Mouse (Mus musculus) MEL (cell line): ENCODE results near the gene Gga3. TPM values are rescaled to one million over a fixed set of nuclear protein-coding genes. Genes with fewer than 3 reads are reported as not detected.

Experiments
- DNase-seq: peaks from one replicate; pipeline ENCODE4 v3.0.0; 2011; ENCODE audit warnings: low read depth, low spot score
- H3K27ac ChIP-seq: 2 replicates; pipeline ENCODE4 v1.5.1; 2012; ENCODE audit warnings: low read depth, mild to moderate bottlenecking, control low read depth, low read length, moderate library complexity; ENCODE audit not compliant: control insufficient read depth
- H3K27me3 ChIP-seq, 2 experiments: fragments of 150-350 bp in 1 of 2; sonication (generic) in 1 of 2; 2 replicates each; pipeline ENCODE4 v1.6.1; 2012; ENCODE audit warnings: low read length in 2 of 2, mild to moderate bottlenecking in 2 of 2, improper control_type of control experiment in 1 of 2, moderate library complexity in 1 of 2; ENCODE audit not compliant: insufficient read depth in 2 of 2, control insufficient read depth in 1 of 2
- H3K36me3 ChIP-seq, 2 experiments: 2 replicates each; pipeline ENCODE4 v1.6.1; 2012 to 2014; ENCODE audit warnings: low read length in 2 of 2, improper control_type of control experiment in 1 of 2, inconsistent platforms in 1 of 2, mild to moderate bottlenecking in 1 of 2; ENCODE audit not compliant: insufficient read depth in 2 of 2, control insufficient read depth in 1 of 2
- H3K4me1 ChIP-seq, 2 experiments: fragments of 150-350 bp in 1 of 2; sonication (generic) in 1 of 2; 2 replicates each; pipeline ENCODE4 v1.6.1; 2012; ENCODE audit warnings: low read length in 2 of 2, improper control_type of control experiment in 1 of 2, mild to moderate bottlenecking in 1 of 2; ENCODE audit not compliant: insufficient read depth in 2 of 2, control insufficient read depth in 1 of 2
- H3K4me3 ChIP-seq, 2 experiments: fragments of 150-350 bp in 1 of 2; sonication (generic) in 1 of 2; 2 replicates each; pipeline ENCODE4 v1.5.1; 2012; ENCODE audit warnings: low read depth in 2 of 2, low read length in 2 of 2, mild to moderate bottlenecking in 2 of 2, moderate library complexity in 2 of 2, control low read depth in 1 of 2, improper control_type of control experiment in 1 of 2; ENCODE audit not compliant: control insufficient read depth in 1 of 2, insufficient read depth in 1 of 2
- H3K79me2 ChIP-seq: 2 replicates; pipeline ENCODE4 v1.6.1; 2012; ENCODE audit warnings: mild to moderate bottlenecking, low read length, moderate library complexity; ENCODE audit not compliant: control insufficient read depth, poor library complexity, insufficient read depth
- H3K9ac ChIP-seq: 2 replicates; pipeline ENCODE4 v1.6.1; 2012; ENCODE audit warnings: low read depth, mild to moderate bottlenecking, control low read depth, low read length, moderate library complexity; ENCODE audit not compliant: control insufficient read depth, poor library complexity, severe bottlenecking
- H3K9me3 ChIP-seq: fragments of 150-350 bp; sonication (generic); replicated peaks from 2 replicates; pipeline ENCODE4 v1.6.1; 2012; ENCODE audit warnings: mild to moderate bottlenecking, low read length, improper control_type of control experiment, moderate library complexity; ENCODE audit not compliant: insufficient read depth
- CHD1 ChIP-seq: IDR thresholded peaks from 2 replicates; pipeline ENCODE4 v1.6.1; 2012; ENCODE audit warnings: low read depth, mild to moderate bottlenecking, inconsistent platforms, low read length, improper control_type of control experiment
- CTCF ChIP-seq, 3 experiments: IDR thresholded peaks in 2 of 3; conservative IDR thresholded peaks in 1 of 3; 2 replicates each; pipeline ENCODE4 v1.5.1; 2011 to 2012; ENCODE audit warnings: low read length in 3 of 3, low read depth in 2 of 3, mild to moderate bottlenecking in 2 of 3, improper control_type of control experiment in 1 of 3, inconsistent platforms in 1 of 3, mixed read lengths in 1 of 3, moderate library complexity in 1 of 3; ENCODE audit not compliant: control insufficient read depth in 1 of 3, insufficient read depth in 1 of 3, poor library complexity in 1 of 3, severe bottlenecking in 1 of 3
- EP300 ChIP-seq, 2 experiments: IDR thresholded peaks; 2 replicates each; pipeline ENCODE4 v1.6.1; 2011; ENCODE audit warnings: improper control_type of control experiment in 2 of 2, low read length in 2 of 2, low read depth in 1 of 2, mild to moderate bottlenecking in 1 of 2
- GABPA ChIP-seq: IDR thresholded peaks from 2 replicates; pipeline ENCODE4 v1.6.1; 2012; ENCODE audit warnings: low read depth, mild to moderate bottlenecking, inconsistent platforms, low read length, improper control_type of control experiment, moderate library complexity
- GATA1 ChIP-seq: IDR thresholded peaks from 2 replicates; pipeline ENCODE4 v1.6.1; 2011; ENCODE audit warnings: low read depth, low read length, improper control_type of control experiment
- MAFK ChIP-seq: IDR thresholded peaks from 2 replicates; pipeline ENCODE4 v1.6.1; 2011; ENCODE audit warnings: low read depth, mild to moderate bottlenecking, low read length, improper control_type of control experiment, borderline replicate concordance
- MAX ChIP-seq: IDR thresholded peaks from 2 replicates; pipeline ENCODE4 v1.6.1; 2011; ENCODE audit warnings: low read length, improper control_type of control experiment
- MXI1 ChIP-seq: IDR thresholded peaks from 2 replicates; pipeline ENCODE4 v1.6.1; 2011; ENCODE audit warnings: mild to moderate bottlenecking, low read depth, low read length, improper control_type of control experiment
- POLR2AphosphoS2 ChIP-seq: IDR thresholded peaks from 2 replicates; pipeline ENCODE4 v1.6.1; 2011; ENCODE audit warnings: low read length, improper control_type of control experiment
- POLR2AphosphoS5 ChIP-seq: IDR thresholded peaks from 2 replicates; pipeline ENCODE4 v1.6.1; 2012; ENCODE audit warnings: low read depth, borderline replicate concordance, mild to moderate bottlenecking, inconsistent platforms, low read length, moderate library complexity, mixed read lengths
- RAD21 ChIP-seq: IDR thresholded peaks from 2 replicates; pipeline ENCODE4 v1.6.1; 2011; ENCODE audit warnings: mild to moderate bottlenecking, low read depth, low read length, improper control_type of control experiment
- RCOR1 ChIP-seq: IDR thresholded peaks from 2 replicates; pipeline ENCODE4 v1.6.1; 2012; ENCODE audit warnings: low read depth, mild to moderate bottlenecking, inconsistent platforms, low read length, improper control_type of control experiment
- SIN3A ChIP-seq: IDR thresholded peaks from 2 replicates; pipeline ENCODE4 v1.6.1; 2012; ENCODE audit warnings: low read length, improper control_type of control experiment, inconsistent platforms
- SMC3 ChIP-seq: IDR thresholded peaks from 2 replicates; pipeline ENCODE4 v1.6.1; 2011; ENCODE audit warnings: low read depth, low read length, improper control_type of control experiment
- TBP ChIP-seq: IDR thresholded peaks from 2 replicates; pipeline ENCODE4 v1.8.0; 2011; ENCODE audit warnings: low read depth, low read length, improper control_type of control experiment
- USF2 ChIP-seq, 2 experiments: IDR thresholded peaks; 2 replicates each; pipeline ENCODE4 v1.6.1; 2011 to 2012; ENCODE audit warnings: improper control_type of control experiment in 2 of 2, low read length in 2 of 2, borderline replicate concordance in 1 of 2, inconsistent platforms in 1 of 2, low read depth in 1 of 2, mild to moderate bottlenecking in 1 of 2; ENCODE audit not compliant: insufficient read depth in 1 of 2
- ZC3H11A ChIP-seq: IDR thresholded peaks from 2 replicates; pipeline ENCODE4 v1.6.1; 2012; ENCODE audit warnings: low read depth, mild to moderate bottlenecking, inconsistent platforms, low read length, improper control_type of control experiment
- ZKSCAN1 ChIP-seq: IDR thresholded peaks from 2 replicates; pipeline ENCODE4 v1.6.1; 2012; ENCODE audit warnings: low read depth, mild to moderate bottlenecking, inconsistent platforms, low read length, improper control_type of control experiment, moderate library complexity
- ZMIZ1 ChIP-seq: IDR thresholded peaks from 2 replicates; pipeline ENCODE4 v1.6.1; 2012; ENCODE audit warnings: low read depth, mild to moderate bottlenecking, inconsistent platforms, low read length, improper control_type of control experiment, moderate library complexity
- ZNF384 ChIP-seq: IDR thresholded peaks from 2 replicates; pipeline ENCODE4 v1.6.1; 2012; ENCODE audit warnings: low read depth, mild to moderate bottlenecking, inconsistent platforms, low read length, improper control_type of control experiment
- polyA plus RNA-seq, 2 experiments: library from polyadenylated mRNA; stranded (reverse) in 1 of 2; unstranded in 1 of 2; fragments of >175 nt in 1 of 2; fragments of >200 nt in 1 of 2; gene quantifications; 2 replicates each; pipeline versions ENCODE4 v1.2.1 to v1.2.4; 2012; ENCODE audit warnings: low replicate concordance in 2 of 2, low read depth in 1 of 2; ENCODE audit not compliant: insufficient read length in 2 of 2, insufficient read depth in 1 of 2, missing spikeins in 1 of 2
- total RNA-seq: library from RNA; depleted of rRNA; stranded (reverse); fragments of 300-350 nt; gene quantifications from 2 replicates; pipeline ENCODE4 v1.2.3, GENCODE M21; 2012

Gene Gga3
- total and polyA plus RNA-seq, 3 experiments: 28.6 to 59.9 TPM; not detected in 1

- Histone ChIP-seq H3K4me3 (no peak overlapping the region), H3K9me3 (no peaks in the 10 kb centered on the region), H3K4me1 (peaks cover 3 to 21% of the 10 kb centered on the region in 2 experiments), H3K27ac (no peak overlapping the region), H3K79me2 (no peaks in the 10 kb centered on the region; the same call in 1 of the 2 replicates), H3K36me3 (peaks cover 0 to 3% of the 10 kb centered on the region in 2 experiments; a peak in 2 of 4 replicates), H3K27me3 (no peaks in the 10 kb centered on the region), H3K9ac (no peak overlapping the region)
- no peak for TF ChIP-seq ZNF384
- no peak for TF ChIP-seq SMC3
- no peak for TF ChIP-seq EP300 (IDR thresholded peaks at IDR 0.05; ENCODE audit: low read depth in 1 of 2, low read length in 2 of 2)
- no peak for TF ChIP-seq CHD1
- no peak for TF ChIP-seq POLR2AphosphoS5
- no peak for TF ChIP-seq MAFK
- TF ChIP-seq SIN3A: no peak
- TF ChIP-seq ZKSCAN1: no peak
- TF ChIP-seq MAX: no peak
- no peak for TF ChIP-seq RAD21
- TF ChIP-seq CTCF (IDR thresholded peaks at IDR 0.05 in 2 of 3, conservative IDR thresholded peaks at IDR 0.05 in 1 of 3; ENCODE audit: control insufficient read depth in 1 of 3, insufficient read depth in 1 of 3, low read depth in 2 of 3, low read length in 3 of 3, poor library complexity in 1 of 3, severe bottlenecking in 1 of 3): no peak
- no peak for TF ChIP-seq RCOR1
- no peak for TF ChIP-seq MXI1
- TF ChIP-seq POLR2AphosphoS2: no peak
- DNase-seq: no peak
Observed at GRCm38 (mm10) chr11:115632862-115633261, 29.0 kb upstream of the Gga3 start.

DNA sequence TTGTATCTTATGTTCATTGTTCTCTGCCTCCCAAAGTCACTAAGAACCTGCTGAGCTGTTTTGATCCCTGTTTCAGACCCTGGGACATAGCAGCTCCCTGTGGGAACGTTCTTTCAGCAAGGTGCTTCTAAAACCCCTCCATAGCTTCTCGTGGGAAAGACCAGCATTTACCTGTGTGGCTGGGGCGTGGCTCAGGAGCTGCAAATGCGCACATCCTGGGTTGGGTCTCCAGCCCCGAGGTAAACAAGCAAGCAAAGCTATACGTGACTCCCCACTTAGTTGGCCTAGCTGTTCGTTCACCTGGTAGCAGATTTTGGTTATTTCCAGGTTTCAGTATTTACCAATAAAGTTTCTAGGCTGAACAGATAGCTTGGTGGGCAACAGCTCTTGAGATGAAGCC is 28.4 kb upstream of the Gga3 start:
- no peaks in the 10 kb centered on the region for H3K27me3 ChIP-seq
- peaks cover 0 to 4% of the 10 kb centered on the region in 2 experiments; a peak in 2 of 4 replicates for H3K36me3 ChIP-seq
- no peak overlapping the region for H3K4me3 ChIP-seq
- no peak for DNase-seq
- no peaks in the 10 kb centered on the region for H3K9me3 ChIP-seq
- H3K4me1 ChIP-seq: peaks cover 4 to 22% of the 10 kb centered on the region in 2 experiments
- TF ChIP-seq ZMIZ1 (no peak), POLR2AphosphoS2 (no peak), GATA1 (no peak), TBP (no peak), ZC3H11A (no peak), GABPA (no peak), USF2 (IDR thresholded peaks at IDR 0.05; ENCODE audit: borderline replicate concordance in 1 of 2, insufficient read depth in 1 of 2, low read depth in 1 of 2, low read length in 2 of 2) (no peak)
- no peak overlapping the region for H3K27ac ChIP-seq
- no peak overlapping the region for H3K9ac ChIP-seq
- peaks cover 5% of the 10 kb centered on the region for H3K79me2 ChIP-seq
